Mouse (Mus musculus) hindbrain, embryonic 13.5 days (tissue): ENCODE measurements around the gene Pappa. TPM values are rescaled to one million over a fixed set of nuclear protein-coding genes. Genes with fewer than 3 reads are reported as not detected.

Experiments used
- ATAC-seq: fragments of 200-750 bp; cut with Nextera tagmentation; 2 replicates; pipeline ENCODE4 v1.8.0; 2017; ENCODE audit warnings: moderate TSS enrichment; ENCODE audit not compliant: low FRiP score
- H3K27ac ChIP-seq: fragments of 300-500 bp; sonication (generic); 2 replicates; pipeline ENCODE4 v1.5.1; 2015; ENCODE audit warnings: inconsistent platforms, mild to moderate bottlenecking, moderate library complexity
- H3K27me3 ChIP-seq: fragments of 300-500 bp; sonication (generic); 2 replicates; pipeline ENCODE4 v1.6.1; 2015; ENCODE audit warnings: mild to moderate bottlenecking, inconsistent platforms
- H3K36me3 ChIP-seq: fragments of 300-500 bp; sonication (generic); 2 replicates; pipeline ENCODE4 v1.6.1; 2015; ENCODE audit warnings: mild to moderate bottlenecking, inconsistent platforms
- H3K4me1 ChIP-seq: fragments of 300-500 bp; sonication (generic); replicated peaks from 2 replicates; pipeline ENCODE4 v1.6.1; 2015; ENCODE audit warnings: inconsistent platforms
- H3K4me2 ChIP-seq: fragments of 300-500 bp; sonication (generic); 2 replicates; pipeline ENCODE4 v1.6.1; 2015; ENCODE audit warnings: inconsistent platforms, mild to moderate bottlenecking, moderate library complexity
- H3K4me3 ChIP-seq: fragments of 300-500 bp; sonication (generic); 2 replicates; pipeline ENCODE4 v1.5.1; 2015; ENCODE audit warnings: mild to moderate bottlenecking, inconsistent platforms
- H3K9ac ChIP-seq: fragments of 300-500 bp; sonication (generic); 2 replicates; pipeline ENCODE4 v1.6.1; 2015; ENCODE audit warnings: mild to moderate bottlenecking, inconsistent platforms
- H3K9me3 ChIP-seq: fragments of 300-500 bp; sonication (generic); 2 replicates; pipeline ENCODE4 v1.6.1; 2016; ENCODE audit warnings: inconsistent platforms
- WGBS: fragments of 180-500 bp; shearing (Covaris S2); methylation state at CpG from one replicate; pipeline ENCODE4 v1.1.7; 2015; 5-methylcytosine and 5-hydroxymethylcytosine counted together
- polyA plus RNA-seq: library from polyadenylated mRNA; unstranded; fragments of >200 nt; fragmentation: Nextera tagmentation; extraction: Ambion mirVana; gene quantifications from 2 replicates; pipeline ENCODE4 v1.2.1, GENCODE M21; 2015

The Pappa gene
- polyA plus RNA-seq, 1 experiment from 2014 or later: 0.39 TPM

GRCm38 (mm10) chr4:65280888-65281287 is 156.9 kb downstream of the Pappa start:
- H3K9me3 ChIP-seq: no peaks in the 10 kb centered on the region
- H3K4me1 ChIP-seq: peaks cover 17% of the 10 kb centered on the region
- H3K36me3 ChIP-seq: no peaks in the 10 kb centered on the region
- H3K9ac ChIP-seq: no peak overlapping the region
- H3K27me3 ChIP-seq: no peaks in the 10 kb centered on the region
- no peak overlapping the region for H3K27ac ChIP-seq
- no peak for ATAC-seq
- H3K4me3 ChIP-seq: no peak overlapping the region
- H3K4me2 ChIP-seq: no peak overlapping the region

GRCm38 (mm10) chr4:65283611-65284010 is 159.6 kb downstream of the Pappa start:
- ATAC-seq: no peak
- Histone ChIP-seq H3K4me3 (no peak overlapping the region), H3K36me3 (no peaks in the 10 kb centered on the region), H3K9ac (no peak overlapping the region), H3K27ac (no peak overlapping the region), H3K4me1 (peaks cover 12% of the 10 kb centered on the region), H3K27me3 (no peaks in the 10 kb centered on the region), H3K4me2 (no peak overlapping the region), H3K9me3 (no peaks in the 10 kb centered on the region)
- WGBS: 92% methylated on average over 2 of the region's 2 CpGs

GRCm38 (mm10) chr4:65285165-65285564 is 161.2 kb downstream of the Pappa start:
- no peak for ATAC-seq
- 80% methylated on average over 1 of the region's 1 CpGs for WGBS
- no peaks in the 10 kb centered on the region for H3K9me3 ChIP-seq
- H3K27me3 ChIP-seq: no peaks in the 10 kb centered on the region
- no peak overlapping the region for H3K4me3 ChIP-seq
- H3K27ac ChIP-seq: no peak overlapping the region
- H3K9ac ChIP-seq: no peak overlapping the region
- H3K4me1 ChIP-seq: peaks cover 3% of the 10 kb centered on the region; the same call in 1 of the 2 replicates
- no peaks in the 10 kb centered on the region for H3K36me3 ChIP-seq
- no peak overlapping the region for H3K4me2 ChIP-seq

DNA sequence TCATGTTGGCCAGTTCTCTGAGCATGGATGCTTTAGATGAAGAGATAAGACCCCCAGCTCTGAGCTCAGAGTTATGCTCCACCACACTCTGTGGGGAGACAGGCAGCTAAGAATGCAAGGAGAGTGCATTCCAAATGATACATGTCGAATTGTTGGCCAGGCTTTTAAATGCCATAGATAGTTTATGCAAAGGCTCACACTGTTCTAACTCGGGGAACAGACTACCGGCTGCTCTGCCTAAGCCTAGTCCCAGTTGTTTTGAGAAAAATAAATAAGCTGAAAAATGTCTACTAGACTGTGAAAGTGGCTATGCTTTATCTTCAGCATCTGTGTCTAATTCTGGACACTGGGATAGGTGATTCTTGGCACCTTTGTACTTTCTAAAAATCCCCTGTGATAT is 165.3 kb downstream of the Pappa start:
- Histone ChIP-seq H3K27me3 (peaks cover 7% of the 10 kb centered on the region), H3K4me3 (no peak overlapping the region), H3K36me3 (no peaks in the 10 kb centered on the region), H3K4me2 (no peak overlapping the region), H3K27ac (no peak overlapping the region), H3K9me3 (no peaks in the 10 kb centered on the region), H3K9ac (no peak overlapping the region), H3K4me1 (no peaks in the 10 kb centered on the region)
- WGBS: 55% methylated on average over 3 of the region's 3 CpGs
- no peak for ATAC-seq

DNA sequence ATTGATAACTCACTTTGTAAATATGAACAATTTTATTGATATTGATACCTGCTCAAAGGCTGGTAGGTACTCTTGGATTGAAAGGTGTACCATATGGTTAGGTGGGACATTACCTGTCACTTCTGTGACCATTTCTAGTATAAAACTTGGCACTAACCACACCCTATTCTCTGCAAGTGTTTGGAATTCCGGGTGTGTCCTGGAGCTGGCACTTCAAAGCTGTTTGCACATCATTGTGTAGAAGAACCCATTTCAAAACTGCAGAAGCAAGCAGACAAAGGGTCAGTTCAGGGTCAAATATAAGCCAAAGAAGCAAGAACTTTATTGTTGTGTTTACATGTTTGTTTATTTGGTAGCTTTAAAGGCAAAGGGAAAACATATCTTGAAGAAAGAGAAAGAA is 171.8 kb downstream of the Pappa start:
- no peak for ATAC-seq
- H3K27me3 ChIP-seq: peaks cover 34% of the 10 kb centered on the region
- WGBS: 49% methylated on average over 1 of the region's 1 CpGs
- H3K4me3 ChIP-seq: no peak overlapping the region
- no peaks in the 10 kb centered on the region for H3K9me3 ChIP-seq
- H3K27ac ChIP-seq: no peak overlapping the region
- H3K36me3 ChIP-seq: no peaks in the 10 kb centered on the region
- H3K9ac ChIP-seq: no peak overlapping the region
- no peak overlapping the region for H3K4me2 ChIP-seq
- H3K4me1 ChIP-seq: peaks cover 6% of the 10 kb centered on the region; the same call in 1 of the 2 replicates

GRCm38 (mm10) chr4:65296356-65296967 is 172.5 kb downstream of the Pappa start:
- Histone ChIP-seq H3K4me2 (no peak overlapping the region), H3K9me3 (no peaks in the 10 kb centered on the region), H3K4me3 (no peak overlapping the region), H3K27me3 (peaks cover 34% of the 10 kb centered on the region), H3K4me1 (peaks cover 6% of the 10 kb centered on the region; the same call in 1 of the 2 replicates), H3K9ac (no peak overlapping the region), H3K27ac (no peak overlapping the region), H3K36me3 (no peaks in the 10 kb centered on the region)
- WGBS: 20% methylated on average over 7 of the region's 7 CpGs
- ATAC-seq: no peak

- 7% methylated on average over 13 of the region's 13 CpGs for WGBS
These were observed 173.1 kb downstream of the Pappa start for GRCm38 (mm10) chr4:65296968-65297499.

GRCm38 (mm10) chr4:65298212-65299181 is 174.5 kb downstream of the Pappa start:
- Histone ChIP-seq H3K9me3 (no peaks in the 10 kb centered on the region), H3K4me3 (no peak overlapping the region), H3K4me2 (no peak overlapping the region), H3K4me1 (peaks cover 6% of the 10 kb centered on the region; the same call in 1 of the 2 replicates), H3K9ac (no peak overlapping the region), H3K36me3 (no peaks in the 10 kb centered on the region), H3K27ac (no peak overlapping the region), H3K27me3 (peaks cover 34% of the 10 kb centered on the region)
- 49% methylated on average over 9 of the region's 9 CpGs for WGBS
- ATAC-seq: no peak

More at GRCm38 (mm10) chr4:65296968-65297499, 173.1 kb downstream of the Pappa start:
- Histone ChIP-seq H3K9me3 (no peaks in the 10 kb centered on the region), H3K4me3 (no peak overlapping the region), H3K27me3 (peaks cover 34% of the 10 kb centered on the region), H3K4me1 (peaks cover 6% of the 10 kb centered on the region; the same call in 1 of the 2 replicates), H3K9ac (no peak overlapping the region), H3K36me3 (no peaks in the 10 kb centered on the region), H3K27ac (no peak overlapping the region), H3K4me2 (no peak overlapping the region)
- ATAC-seq: peak; percentile 80; the same call in 1 of the 2 replicates

GRCm38 (mm10) chr4:65299365-65299764 is 175.4 kb downstream of the Pappa start:
- Histone ChIP-seq H3K9ac (no peak overlapping the region), H3K4me3 (no peak overlapping the region), H3K36me3 (no peaks in the 10 kb centered on the region), H3K27ac (no peak overlapping the region), H3K27me3 (peaks cover 26% of the 10 kb centered on the region), H3K4me2 (no peak overlapping the region), H3K4me1 (peaks cover 6% of the 10 kb centered on the region; the same call in 1 of the 2 replicates), H3K9me3 (no peaks in the 10 kb centered on the region)
- ATAC-seq: no peak
- 65% methylated on average over 1 of the region's 1 CpGs for WGBS

- Histone ChIP-seq H3K36me3 (no peaks in the 10 kb centered on the region), H3K9ac (no peak overlapping the region), H3K27ac (no peak overlapping the region), H3K4me3 (no peak overlapping the region), H3K9me3 (no peaks in the 10 kb centered on the region), H3K27me3 (peaks cover 20% of the 10 kb centered on the region; the same call in 1 of the 2 replicates), H3K4me1 (peaks cover 6% of the 10 kb centered on the region; the same call in 1 of the 2 replicates), H3K4me2 (no peak overlapping the region)
- no peak for ATAC-seq
- 74% methylated on average over 3 of the region's 3 CpGs for WGBS
These were observed 176.5 kb downstream of the Pappa start for GRCm38 (mm10) chr4:65300431-65300830.

DNA sequence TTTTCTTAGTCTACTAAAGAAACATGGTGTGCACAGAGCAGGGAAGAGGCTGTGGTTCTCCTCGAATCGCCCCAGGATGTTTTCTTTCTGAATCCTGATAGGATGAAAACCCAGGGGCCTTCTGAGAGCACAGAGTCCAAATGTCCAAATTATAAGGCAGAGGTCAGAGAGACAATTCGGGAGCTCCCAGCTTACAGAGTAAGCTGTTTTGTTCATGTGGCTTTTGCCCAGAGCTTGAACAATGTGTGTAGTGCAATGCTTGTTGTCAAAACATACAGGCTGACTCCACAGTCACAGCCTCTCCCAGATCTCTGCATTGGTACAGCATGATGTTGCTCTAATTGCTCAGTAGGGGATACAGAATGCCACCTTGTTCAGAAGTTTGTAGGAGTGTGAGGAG is 178.7 kb downstream of the Pappa start:
- no peak overlapping the region for H3K4me2 ChIP-seq
- 51% methylated on average over 3 of the region's 3 CpGs for WGBS
- H3K4me1 ChIP-seq: no peaks in the 10 kb centered on the region; the same call in 1 of the 2 replicates
- no peak for ATAC-seq
- no peaks in the 10 kb centered on the region for H3K36me3 ChIP-seq
- no peak overlapping the region for H3K27ac ChIP-seq
- H3K27me3 ChIP-seq: peaks cover 13% of the 10 kb centered on the region; the same call in 1 of the 2 replicates
- H3K9me3 ChIP-seq: no peaks in the 10 kb centered on the region
- H3K9ac ChIP-seq: no peak overlapping the region
- H3K4me3 ChIP-seq: no peak overlapping the region

DNA sequence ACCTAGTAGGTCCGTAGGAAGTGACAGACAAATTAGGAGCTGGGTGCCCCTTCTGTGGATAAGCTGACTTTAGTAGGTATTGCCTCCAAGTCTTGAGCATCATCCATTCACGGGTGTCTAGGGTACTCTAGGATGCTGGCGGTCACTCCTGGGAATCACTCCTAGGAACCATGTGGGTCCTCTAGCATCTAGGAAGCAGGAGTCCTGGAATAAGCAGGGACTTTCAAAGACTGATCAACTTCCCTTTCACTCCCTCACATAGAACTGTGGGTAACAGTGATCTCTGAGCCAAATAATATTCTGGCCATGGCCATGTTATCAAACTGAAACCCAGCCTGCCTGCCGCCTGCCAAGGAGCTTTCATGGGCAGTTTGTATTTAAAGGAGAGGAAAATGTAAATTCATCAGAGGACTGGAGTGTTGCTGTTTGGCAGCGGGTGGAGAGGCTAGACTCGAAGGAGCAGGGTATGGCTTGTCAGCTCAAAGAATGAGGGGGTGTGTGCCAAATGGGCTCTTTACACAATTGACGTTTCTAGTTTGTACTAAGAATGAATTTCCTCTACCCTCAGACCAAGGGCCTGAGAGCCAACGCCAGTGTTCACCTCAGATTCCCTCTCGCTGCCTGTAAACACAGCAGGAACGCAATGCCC is 194.0 kb downstream of the Pappa start:
- ATAC-seq: no peak
- 76% methylated on average over 10 of the region's 10 CpGs for WGBS
- Histone ChIP-seq H3K9me3 (no peaks in the 10 kb centered on the region), H3K36me3 (no peaks in the 10 kb centered on the region), H3K4me2 (no peak overlapping the region), H3K27ac (no peak overlapping the region), H3K4me3 (no peak overlapping the region), H3K4me1 (no peaks in the 10 kb centered on the region), H3K9ac (no peak overlapping the region), H3K27me3 (no peaks in the 10 kb centered on the region)
